Mouse (Mus musculus) ES-Bruce4 (cell line): ENCODE measurements around the gene Hbq1a.

Experiments used
- CTCF ChIP-seq: IDR thresholded peaks from one replicate; pipeline ENCODE4 v1.8.1; 2011; ENCODE audit warnings: low read depth, low read length
- EP300 ChIP-seq: IDR thresholded peaks from 2 replicates; pipeline ENCODE4 v1.6.1; 2011; ENCODE audit warnings: low read depth, low read length; ENCODE audit not compliant: insufficient read depth
- POLR2A ChIP-seq: IDR thresholded peaks from one replicate; pipeline ENCODE4 v1.8.1; 2011; ENCODE audit warnings: low read length; ENCODE audit not compliant: insufficient read depth

DNA sequence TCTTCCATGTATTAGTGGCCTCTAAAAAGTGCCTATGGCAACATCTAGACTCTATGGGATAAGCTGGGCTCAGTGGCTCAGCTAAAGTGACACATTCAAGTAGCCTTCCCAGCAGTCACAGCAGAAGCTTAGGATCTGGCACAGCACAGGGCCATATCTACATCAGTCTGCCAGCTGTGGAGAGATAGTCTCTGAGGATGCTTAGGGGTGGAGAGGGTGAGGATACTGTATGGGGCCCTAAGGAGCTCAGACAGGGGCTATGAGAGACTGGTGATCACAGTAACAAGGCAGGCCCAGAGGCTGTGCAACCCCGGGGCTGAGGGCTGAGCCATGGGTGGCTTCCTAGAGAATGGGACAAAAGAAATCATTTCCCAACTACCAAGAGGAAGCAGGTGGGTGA lies 7.1 kb downstream of the Hbq1a start:
- TF ChIP-seq POLR2A: no peak
- TF ChIP-seq CTCF: no peak
- no peak for TF ChIP-seq EP300
